Mouse (Mus musculus) neural tube, embryonic 14.5 days (tissue): ENCODE measurements around the gene Rpgr. TPM values are rescaled to one million over a fixed set of nuclear protein-coding genes. Genes with fewer than 3 reads are reported as not detected.
A peak's percentile ranks its signal among the peaks of the same experiment; 100 is the strongest.

Experiments used
- ATAC-seq: fragments of 200-750 bp; cut with Nextera tagmentation; 2 replicates; pipeline ENCODE4 v1.8.0; 2017; ENCODE audit warnings: low read depth, mild to moderate bottlenecking, moderate TSS enrichment, moderate library complexity
- H3K27ac ChIP-seq: fragments of 300-500 bp; sonication (generic); 2 replicates; pipeline ENCODE4 v1.5.1; 2014; ENCODE audit warnings: low read depth, mild to moderate bottlenecking, control low read depth, low read length, moderate library complexity, mixed read lengths
- H3K27me3 ChIP-seq: fragments of 300-500 bp; sonication (generic); 2 replicates; pipeline ENCODE4 v1.6.1; 2014; ENCODE audit warnings: low read length; ENCODE audit not compliant: control insufficient read depth, insufficient read depth
- H3K36me3 ChIP-seq: fragments of 300-500 bp; sonication (generic); 2 replicates; pipeline ENCODE4 v1.6.1; 2014; ENCODE audit warnings: low read length, mixed read lengths; ENCODE audit not compliant: control insufficient read depth, insufficient read depth
- H3K4me1 ChIP-seq: fragments of 300-500 bp; sonication (generic); 2 replicates; pipeline ENCODE4 v1.6.1; 2014; ENCODE audit warnings: low read length; ENCODE audit not compliant: control insufficient read depth, insufficient read depth
- H3K4me2 ChIP-seq: fragments of 300-500 bp; sonication (generic); 2 replicates; pipeline ENCODE4 v1.6.1; 2014; ENCODE audit warnings: mild to moderate bottlenecking, low read depth, low read length, control low read depth
- H3K4me3 ChIP-seq: fragments of 300-500 bp; sonication (generic); 2 replicates; pipeline ENCODE4 v1.5.1; 2014; ENCODE audit warnings: low read depth, low read length, control low read depth, mixed read lengths
- H3K9ac ChIP-seq: fragments of 300-500 bp; sonication (generic); replicated peaks from 2 replicates; pipeline ENCODE4 v1.6.1; 2014; ENCODE audit warnings: low read depth, mild to moderate bottlenecking, control low read depth, low read length, mixed read lengths
- H3K9me3 ChIP-seq: fragments of 300-500 bp; sonication (generic); 2 replicates; pipeline ENCODE4 v1.6.1; 2016; ENCODE audit warnings: low read length; ENCODE audit not compliant: control insufficient read depth
- WGBS: fragments of 180-500 bp; shearing (Covaris S2); extraction: QIAGEN DNeasy Blood & Tissue Kit; methylation state at CpG from one replicate; pipeline ENCODE4 v1.1.7; 2014; 5-methylcytosine and 5-hydroxymethylcytosine counted together
- polyA plus RNA-seq: library from polyadenylated mRNA; unstranded; fragments of >200 nt; fragmentation: Nextera tagmentation; extraction: Ambion mirVana; gene quantifications from 2 replicates; pipeline ENCODE4 v1.2.1, GENCODE M21; 2014

Gene Rpgr
- polyA plus RNA-seq, 1 experiment from 2014 or later = 39.4 TPM

GRCm38 (mm10) chrX:10105475-10105874, 111.2 kb downstream of the Rpgr start:
- H3K36me3 ChIP-seq = no peaks in the 10 kb centered on the region
- WGBS = 40% methylated on average over 5 of the region's 5 CpGs

GRCm38 (mm10) chrX:10102739-10103138, 114.0 kb downstream of the Rpgr start:
- no peak overlapping the region for H3K9ac ChIP-seq
- no peaks in the 10 kb centered on the region for H3K9me3 ChIP-seq
- H3K4me2 ChIP-seq = no peak overlapping the region
- ATAC-seq = no peak
- no peak overlapping the region for H3K27ac ChIP-seq
- H3K4me1 ChIP-seq = no peaks in the 10 kb centered on the region
- 96% methylated on average over 1 of the region's 1 CpGs for WGBS
- H3K4me3 ChIP-seq = no peak overlapping the region
- H3K36me3 ChIP-seq = no peaks in the 10 kb centered on the region
- H3K27me3 ChIP-seq = no peaks in the 10 kb centered on the region

More at GRCm38 (mm10) chrX:10105475-10105874, 111.2 kb downstream of the Rpgr start:
- H3K4me3 ChIP-seq = no peak overlapping the region
- no peak for ATAC-seq
- H3K27ac ChIP-seq = no peak overlapping the region
- H3K4me2 ChIP-seq = no peak overlapping the region
- no peaks in the 10 kb centered on the region for H3K9me3 ChIP-seq
- no peaks in the 10 kb centered on the region for H3K4me1 ChIP-seq
- no peaks in the 10 kb centered on the region for H3K27me3 ChIP-seq
- H3K9ac ChIP-seq = no peak overlapping the region

GRCm38 (mm10) chrX:10095797-10096196, 120.9 kb downstream of the Rpgr start:
- ATAC-seq = no peak
- Histone ChIP-seq H3K4me3 (no peak overlapping the region), H3K27me3 (no peaks in the 10 kb centered on the region), H3K4me1 (no peaks in the 10 kb centered on the region), H3K36me3 (no peaks in the 10 kb centered on the region), H3K27ac (no peak overlapping the region), H3K9me3 (no peaks in the 10 kb centered on the region), H3K4me2 (no peak overlapping the region), H3K9ac (no peak overlapping the region)
- 71% methylated on average over 3 of the region's 3 CpGs for WGBS

GRCm38 (mm10) chrX:10080385-10080784, 136.3 kb downstream of the Rpgr start:
- Histone ChIP-seq H3K9me3 (no peaks in the 10 kb centered on the region), H3K4me2 (no peak overlapping the region), H3K36me3 (no peaks in the 10 kb centered on the region), H3K27me3 (no peaks in the 10 kb centered on the region), H3K4me3 (no peak overlapping the region), H3K27ac (no peak overlapping the region), H3K9ac (no peak overlapping the region), H3K4me1 (no peaks in the 10 kb centered on the region)
- 87% methylated on average over 3 of the region's 3 CpGs for WGBS
- no peak for ATAC-seq

GRCm38 (mm10) chrX:10079981-10080380, 136.7 kb downstream of the Rpgr start:
- no peaks in the 10 kb centered on the region for H3K9me3 ChIP-seq
- H3K4me3 ChIP-seq = no peak overlapping the region
- H3K9ac ChIP-seq = no peak overlapping the region
- H3K4me2 ChIP-seq = no peak overlapping the region
- no peaks in the 10 kb centered on the region for H3K27me3 ChIP-seq
- H3K27ac ChIP-seq = no peak overlapping the region
- no peaks in the 10 kb centered on the region for H3K36me3 ChIP-seq
- no peak for ATAC-seq
- 75% methylated on average over 1 of the region's 1 CpGs for WGBS
- no peaks in the 10 kb centered on the region for H3K4me1 ChIP-seq

- Histone ChIP-seq H3K27ac (no peak overlapping the region), H3K4me1 (no peaks in the 10 kb centered on the region), H3K27me3 (no peaks in the 10 kb centered on the region), H3K9ac (no peak overlapping the region), H3K4me2 (no peak overlapping the region), H3K36me3 (no peaks in the 10 kb centered on the region), H3K4me3 (no peak overlapping the region), H3K9me3 (no peaks in the 10 kb centered on the region)
- no peak for ATAC-seq
- WGBS = 89% methylated on average over 3 of the region's 3 CpGs
These were observed 142.8 kb downstream of the Rpgr start for GRCm38 (mm10) chrX:10073966-10074365.

- no peaks in the 10 kb centered on the region for H3K4me1 ChIP-seq
- no peak overlapping the region for H3K9ac ChIP-seq
- no peak overlapping the region for H3K27ac ChIP-seq
- no peaks in the 10 kb centered on the region for H3K27me3 ChIP-seq
- H3K4me2 ChIP-seq = no peak overlapping the region
- H3K36me3 ChIP-seq = no peaks in the 10 kb centered on the region
- no peak overlapping the region for H3K4me3 ChIP-seq
- 67% methylated on average over 2 of the region's 2 CpGs for WGBS
- H3K9me3 ChIP-seq = no peaks in the 10 kb centered on the region
- ATAC-seq = peak; percentile 51; the same call in 1 of the 2 replicates
These were observed 145.2 kb downstream of the Rpgr start for GRCm38 (mm10) chrX:10071529-10071928.

GRCm38 (mm10) chrX:10070689-10071088, 146.0 kb downstream of the Rpgr start:
- Histone ChIP-seq H3K4me2 (no peak overlapping the region), H3K36me3 (no peaks in the 10 kb centered on the region), H3K4me3 (no peak overlapping the region), H3K9me3 (no peaks in the 10 kb centered on the region), H3K27ac (no peak overlapping the region), H3K27me3 (no peaks in the 10 kb centered on the region), H3K4me1 (no peaks in the 10 kb centered on the region), H3K9ac (no peak overlapping the region)
- WGBS = 25% methylated on average over 6 of the region's 6 CpGs
- ATAC-seq = peak; percentile 88; the same call in 1 of the 2 replicates

- H3K4me3 ChIP-seq = no peak overlapping the region
- no peak overlapping the region for H3K27ac ChIP-seq
- H3K4me2 ChIP-seq = no peak overlapping the region
- 64% methylated on average over 4 of the region's 4 CpGs for WGBS
- H3K36me3 ChIP-seq = no peaks in the 10 kb centered on the region
- ATAC-seq = no peak
- H3K27me3 ChIP-seq = no peaks in the 10 kb centered on the region
- no peaks in the 10 kb centered on the region for H3K9me3 ChIP-seq
- no peak overlapping the region for H3K9ac ChIP-seq
- H3K4me1 ChIP-seq = no peaks in the 10 kb centered on the region
These were observed 147.3 kb downstream of the Rpgr start for GRCm38 (mm10) chrX:10069405-10069804.

- WGBS = 88% methylated on average over 1 of the region's 1 CpGs
These were observed 152.9 kb downstream of the Rpgr start for GRCm38 (mm10) chrX:10063781-10064180.

More at GRCm38 (mm10) chrX:10063781-10064180, 152.9 kb downstream of the Rpgr start:
- H3K4me3 ChIP-seq = no peak overlapping the region
- H3K9ac ChIP-seq = no peak overlapping the region
- no peak overlapping the region for H3K27ac ChIP-seq
- no peak for ATAC-seq
- no peaks in the 10 kb centered on the region for H3K27me3 ChIP-seq
- H3K36me3 ChIP-seq = no peaks in the 10 kb centered on the region
- no peaks in the 10 kb centered on the region for H3K9me3 ChIP-seq
- no peaks in the 10 kb centered on the region for H3K4me1 ChIP-seq
- H3K4me2 ChIP-seq = no peak overlapping the region
